Mouse (Mus musculus) R1 (cell line): Measurements from ENCODE around the gene Sesn3.
"Not testable (repeated sequence)": the region's sequence is repeated elsewhere in the genome, so short reads cannot be mapped to it uniquely, and the experiment has no call there.

Experiments used
- DNase-seq: peaks from one replicate; pipeline ENCODE4 v3.0.0-alpha.2; 2018; ENCODE audit warnings: low read depth, low spot score

Sesn3 gene

GRCm38 (mm10) chr9:14277365-14277991 lies 2.6 kb downstream of the Sesn3 start:
- no peak for DNase-seq

- no peak for DNase-seq
Measured at GRCm38 (mm10) chr9:14280696-14281095, 5.8 kb downstream of the Sesn3 start.

- no peak for DNase-seq
Measured at GRCm38 (mm10) chr9:14285036-14285435, 10.2 kb downstream of the Sesn3 start.

GRCm38 (mm10) chr9:14287234-14287633 lies 12.4 kb downstream of the Sesn3 start:
- DNase-seq, result no peak

GRCm38 (mm10) chr9:14288500-14288899 lies 13.6 kb downstream of the Sesn3 start:
- no peak for DNase-seq

- no peak for DNase-seq
Measured at GRCm38 (mm10) chr9:14293866-14294265, 19.0 kb downstream of the Sesn3 start.

- no peak for DNase-seq
Measured at GRCm38 (mm10) chr9:14295680-14296440, 21.0 kb downstream of the Sesn3 start.

GRCm38 (mm10) chr9:14297204-14297603 lies 22.3 kb downstream of the Sesn3 start:
- no peak for DNase-seq

GRCm38 (mm10) chr9:14299819-14300218 lies 25.0 kb downstream of the Sesn3 start:
- DNase-seq, result no peak

- no peak for DNase-seq
Measured at GRCm38 (mm10) chr9:14300795-14301194, 25.9 kb downstream of the Sesn3 start.

- DNase-seq, result peak; percentile 12
Measured at GRCm38 (mm10) chr9:14304262-14304968, 29.5 kb downstream of the Sesn3 start.

- DNase-seq, result no peak
Measured at GRCm38 (mm10) chr9:14307341-14307740, 32.5 kb downstream of the Sesn3 start.

GRCm38 (mm10) chr9:14313968-14314367 lies 39.1 kb downstream of the Sesn3 start:
- DNase-seq, result no peak

GRCm38 (mm10) chr9:14314477-14314876 lies 39.6 kb downstream of the Sesn3 start:
- DNase-seq, result no peak

- DNase-seq, result no peak
Measured at GRCm38 (mm10) chr9:14316618-14317017, 41.8 kb downstream of the Sesn3 start.

- DNase-seq, result no peak
Measured at GRCm38 (mm10) chr9:14335829-14336228, 61.0 kb downstream of the Sesn3 start.

- no peak for DNase-seq
Measured at GRCm38 (mm10) chr9:14336901-14337300, 62.0 kb downstream of the Sesn3 start.

- no peak for DNase-seq
Measured at GRCm38 (mm10) chr9:14338701-14339100, 63.8 kb downstream of the Sesn3 start.

GRCm38 (mm10) chr9:14342041-14342668 lies 67.3 kb downstream of the Sesn3 start:
- DNase-seq, result peak; percentile 74

- not testable (repeated sequence) for DNase-seq
Measured at GRCm38 (mm10) chr9:14345866-14346265, 71.0 kb downstream of the Sesn3 start.

- peak; percentile 55 for DNase-seq
Measured at GRCm38 (mm10) chr9:14348416-14348815, 73.5 kb downstream of the Sesn3 start.

- no peak for DNase-seq
Measured at GRCm38 (mm10) chr9:14349380-14349779, 74.5 kb downstream of the Sesn3 start.
